Mouse (Mus musculus) heart, adult 9 months (tissue): ENCODE data around the gene Brk1.
A peak's percentile ranks its signal among the peaks of the same experiment; 100 is the strongest.

ENCODE experiments used
- DNase-seq, 2 experiments: peaks; one replicate each; pipeline ENCODE4 v3.0.0; 2022; ENCODE audit warnings: low spot score in 2 of 2

The Brk1 gene

DNA sequence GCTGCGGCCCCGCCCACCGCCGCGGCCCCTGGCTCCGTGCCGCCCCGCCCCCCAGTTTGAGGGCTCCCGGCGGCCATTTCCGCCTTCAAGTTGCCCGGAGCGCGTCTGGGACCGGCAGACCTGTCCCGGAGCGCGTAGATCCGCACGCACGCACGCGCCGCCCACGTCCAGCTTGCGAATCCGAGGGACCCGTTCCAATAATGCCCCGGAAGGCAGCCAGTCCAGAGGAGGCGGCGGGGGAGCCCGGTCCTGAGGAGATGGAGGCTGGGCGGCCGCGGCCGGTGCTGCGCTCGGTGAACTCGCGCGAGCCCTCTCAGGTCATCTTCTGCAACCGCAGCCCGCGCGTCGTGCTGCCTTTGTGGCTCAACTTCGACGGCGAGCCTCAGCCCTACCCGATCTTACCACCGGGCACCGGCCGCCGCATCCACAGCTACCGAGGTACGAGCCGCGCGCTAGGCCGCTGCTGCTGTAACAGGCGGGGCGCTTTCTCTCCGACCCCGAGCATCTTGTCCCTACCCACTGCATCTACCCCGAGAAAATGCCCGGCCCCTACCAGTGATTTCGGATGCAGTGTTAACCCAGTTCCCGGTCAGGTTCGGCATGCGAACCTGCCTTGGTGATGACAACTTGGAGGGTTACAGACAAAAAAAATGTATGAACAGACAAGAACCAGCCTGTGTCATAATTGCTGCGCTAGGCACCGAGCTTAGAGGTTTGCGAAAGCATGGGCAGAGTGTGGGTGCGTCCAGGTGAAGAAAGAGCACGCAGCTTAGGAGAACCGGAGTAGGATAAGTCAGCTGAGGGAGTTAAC is 19.6 kb downstream of the Brk1 start, which contains the start of gene Vhl:
Gene Vhl (plus strand): TSS at position 19 of the 811 bp plus-strand sequence.
- DNase-seq = peak; percentile 92

DNA sequence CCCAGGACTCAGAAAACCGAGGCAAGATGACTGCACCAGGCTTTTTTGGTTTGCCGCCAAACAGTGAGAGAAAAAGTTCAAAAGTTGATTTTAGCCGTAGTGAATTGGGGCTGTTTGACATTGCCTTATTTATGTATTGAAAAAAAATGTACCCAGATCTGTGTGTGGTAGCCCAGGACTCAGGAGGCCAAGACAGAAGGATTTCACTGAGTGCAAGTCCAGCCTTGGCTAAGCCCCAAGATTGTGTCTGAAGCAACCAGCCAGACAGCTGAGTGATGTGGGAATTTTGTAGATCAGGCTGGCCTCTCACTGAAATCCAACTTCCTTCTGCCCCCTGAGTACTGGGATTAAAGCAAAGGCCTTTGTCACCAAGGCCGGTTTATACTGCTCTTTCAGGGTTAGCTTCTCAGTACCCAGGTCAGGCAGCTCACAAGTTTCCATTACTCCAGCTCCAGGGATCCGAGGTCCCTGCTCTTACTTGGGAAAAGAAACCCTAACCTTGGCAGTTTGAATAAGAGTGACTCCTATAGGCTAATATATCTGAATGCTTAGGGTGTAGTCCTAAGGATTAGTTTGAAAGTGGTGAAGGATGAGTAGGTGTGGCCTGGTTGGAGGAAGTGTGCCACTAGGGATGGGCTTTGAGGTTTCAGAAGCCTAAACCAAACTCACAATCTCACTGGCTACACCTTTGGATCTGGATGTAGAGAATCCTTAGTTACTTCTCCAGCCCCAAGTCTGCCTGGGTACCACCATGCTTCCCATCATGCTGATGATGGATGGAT is 20.6 kb downstream of the Brk1 start:
- DNase-seq = no peak

DNA sequence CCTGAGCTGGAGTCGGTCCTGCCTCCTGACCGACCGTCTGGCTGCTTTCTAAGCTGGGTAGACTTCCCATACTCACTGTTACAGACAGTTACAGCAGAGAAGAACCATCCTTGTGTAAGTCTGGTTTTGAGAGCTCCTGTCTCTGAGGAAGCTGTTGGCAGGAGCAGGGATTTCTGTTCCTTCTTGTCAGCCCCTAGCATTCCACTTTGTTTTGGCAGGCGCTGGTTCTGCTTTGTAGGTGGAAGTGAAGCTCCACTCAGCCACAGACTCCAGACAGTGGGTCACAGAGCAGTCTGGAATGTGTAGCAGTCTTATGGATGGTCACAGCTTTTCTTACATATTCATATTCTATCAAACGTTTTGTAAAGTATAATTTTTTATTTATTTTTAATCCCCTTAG is 25.8 kb downstream of the Brk1 start:
- no peak for DNase-seq

GRCm38 (mm10) chr6:113632863-113633262 is 28.3 kb downstream of the Brk1 start:
- DNase-seq = no peak

- DNase-seq = peak; percentile 95 to 96
Observed at GRCm38 (mm10) chr6:113638302-113639040, 33.9 kb downstream of the Brk1 start, which contains the start of gene Irak2. TSS of gene Irak2 (plus strand) at chr6:113638467.

- no peak for DNase-seq
Observed at GRCm38 (mm10) chr6:113639201-113639600, 34.6 kb downstream of the Brk1 start.

DNA sequence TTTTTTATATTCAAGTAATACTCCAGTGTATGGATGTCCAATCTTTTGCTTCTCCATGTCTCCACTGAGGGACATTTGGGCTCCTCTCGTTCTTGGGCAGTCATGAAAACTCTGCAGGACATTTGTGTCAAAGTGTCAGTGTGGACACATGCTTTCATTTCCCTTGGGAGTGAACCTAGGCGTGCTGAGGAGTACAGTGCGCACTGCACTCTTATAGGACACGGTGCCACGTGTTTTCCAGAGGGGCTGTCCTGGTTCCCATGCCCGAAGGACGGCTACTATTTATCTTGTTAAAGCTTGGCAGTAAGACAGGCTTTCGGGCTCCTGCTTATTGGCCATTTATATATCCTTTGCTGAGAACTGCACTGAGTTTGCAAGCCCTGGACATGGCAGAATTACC is 38.0 kb downstream of the Brk1 start:
- DNase-seq = no peak

- no peak for DNase-seq
Observed at GRCm38 (mm10) chr6:113643021-113643420, 38.4 kb downstream of the Brk1 start.

DNA sequence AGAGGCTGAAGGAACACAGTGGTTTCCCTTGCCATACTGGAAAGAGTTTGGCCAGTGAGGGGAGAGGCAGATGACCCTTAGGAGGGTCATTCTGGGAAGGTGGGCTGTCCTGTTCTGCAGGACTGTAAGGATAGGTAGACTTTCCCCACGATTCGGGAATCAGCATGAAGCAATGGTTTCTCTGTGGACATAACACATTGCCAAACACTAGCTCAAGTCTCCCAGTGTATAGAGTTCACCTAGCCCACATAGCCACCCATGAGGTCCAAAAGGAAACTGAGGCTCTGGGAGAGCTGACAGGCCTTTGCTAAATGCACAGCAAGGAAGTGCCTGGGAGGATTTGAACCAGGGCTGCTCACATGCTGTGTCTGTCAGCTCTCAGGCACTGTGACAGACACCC is 39.4 kb downstream of the Brk1 start:
- DNase-seq = no peak

- peak; percentile 87 to 95 for DNase-seq
Observed at GRCm38 (mm10) chr6:113644808-113645207, 40.2 kb downstream of the Brk1 start.

- DNase-seq = no peak
Observed at GRCm38 (mm10) chr6:113649346-113650196, 45.0 kb downstream of the Brk1 start.

- DNase-seq = no peak
Observed at GRCm38 (mm10) chr6:113650197-113650640, 45.6 kb downstream of the Brk1 start.

DNA sequence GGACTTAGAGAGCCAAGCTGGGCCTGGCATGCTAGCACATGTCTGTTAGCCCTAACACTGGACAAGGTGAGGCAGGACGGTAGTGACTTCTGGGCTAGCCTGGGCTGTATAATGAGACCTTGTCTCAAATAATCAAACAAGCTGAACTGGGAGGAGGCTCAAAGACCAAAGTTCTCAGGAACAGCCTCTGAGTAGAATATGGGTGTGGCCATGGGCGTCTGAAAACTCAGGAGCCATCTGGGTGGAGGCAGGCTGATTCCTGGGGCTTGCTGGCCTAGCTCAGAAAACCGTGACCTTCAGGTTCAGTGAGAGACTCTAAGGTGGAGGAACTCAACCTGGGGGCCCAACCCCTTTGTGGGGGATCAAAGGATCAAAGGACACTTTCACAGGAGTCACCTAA is 47.1 kb downstream of the Brk1 start:
- no peak for DNase-seq

DNA sequence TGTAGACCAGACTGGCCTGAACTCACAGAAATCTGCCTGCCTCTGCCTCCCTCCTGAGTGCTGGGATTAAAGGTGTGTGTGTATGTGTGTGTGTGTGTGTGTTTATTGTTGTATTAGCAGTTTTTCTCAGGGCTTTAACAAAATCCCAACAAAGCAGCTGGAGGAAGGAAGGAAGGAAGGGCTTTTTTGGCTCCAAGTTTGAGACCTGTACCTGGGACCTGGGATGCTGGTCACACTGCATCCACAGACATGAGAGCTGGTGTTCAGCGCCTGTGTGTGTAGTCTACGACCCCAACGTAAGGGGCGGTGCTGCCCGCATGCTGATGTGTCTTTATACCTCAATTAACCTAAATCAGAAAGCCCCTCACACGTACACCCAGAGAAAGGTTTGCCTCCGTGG is 49.0 kb downstream of the Brk1 start:
- no peak for DNase-seq

DNA sequence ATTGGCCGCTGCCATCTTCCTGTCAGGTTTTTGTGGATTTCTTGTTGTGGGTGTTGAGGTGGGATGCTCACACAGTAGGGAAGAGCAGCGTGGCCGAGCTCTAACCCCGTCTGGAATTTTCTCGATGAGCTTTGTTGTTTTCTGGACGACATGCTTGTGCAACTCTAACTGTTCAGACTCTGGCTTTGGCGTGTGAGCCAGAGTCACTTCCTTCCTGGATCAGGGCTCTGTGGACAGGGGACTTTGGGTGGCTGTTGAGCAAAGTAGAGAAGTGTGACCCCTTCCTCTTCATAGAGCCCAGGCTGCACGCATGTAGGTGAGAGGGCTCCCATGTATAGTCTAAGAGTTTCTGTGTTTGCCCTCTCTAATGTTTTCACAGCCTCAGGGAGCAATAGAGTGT is 49.5 kb downstream of the Brk1 start:
- DNase-seq = no peak

DNA sequence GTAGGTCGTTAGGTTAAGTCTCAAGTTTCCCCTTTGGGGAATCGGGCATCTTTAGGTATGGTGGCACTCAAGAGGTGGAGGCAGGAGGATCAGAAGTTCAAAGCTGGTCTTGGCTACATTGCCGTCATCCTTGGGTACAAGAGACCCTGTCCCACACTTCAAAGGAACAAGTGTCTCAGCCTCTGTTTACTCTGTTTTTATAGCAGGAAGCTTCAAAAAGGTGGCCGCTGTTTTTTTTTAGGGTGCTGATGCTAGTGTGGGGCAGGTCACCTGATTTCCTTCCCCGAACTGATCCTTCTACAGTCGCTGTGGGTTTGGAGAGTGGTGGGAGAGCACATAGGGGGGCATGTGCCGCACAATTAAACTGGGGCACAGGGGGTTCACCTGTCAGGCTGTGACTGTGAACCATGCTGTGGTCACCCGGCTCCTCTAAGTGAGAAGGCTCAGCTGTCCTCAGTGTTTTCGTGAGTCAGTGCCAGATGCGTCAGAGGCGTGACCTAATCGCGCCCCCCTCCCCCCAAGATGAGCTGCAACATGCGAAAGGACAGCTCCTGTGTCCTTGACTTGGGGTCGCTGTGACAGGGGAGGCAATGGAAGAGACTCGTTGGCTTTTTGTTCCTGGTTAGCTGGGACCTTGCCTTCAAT is 50.3 kb downstream of the Brk1 start:
- no peak for DNase-seq

DNA sequence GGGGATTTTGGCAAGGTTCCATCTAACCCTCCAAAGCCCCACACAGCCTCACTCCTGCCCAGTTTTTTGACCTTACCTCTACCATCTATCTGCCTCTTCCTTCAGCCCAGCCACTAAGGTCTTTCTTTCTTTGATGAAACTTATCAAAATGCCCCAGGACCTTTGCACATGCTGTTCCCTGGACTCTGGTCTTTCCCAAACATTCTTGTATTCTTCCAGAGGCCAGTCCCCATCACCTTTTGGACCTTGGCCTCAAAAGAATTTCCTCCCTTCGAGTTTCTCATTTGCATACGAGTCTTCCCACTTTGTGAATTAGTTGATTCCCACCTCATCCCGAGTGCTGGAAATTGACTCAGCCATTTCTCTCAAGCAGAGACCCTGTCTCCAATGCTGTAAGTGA is 50.9 kb downstream of the Brk1 start:
- DNase-seq = no peak

GRCm38 (mm10) chr6:113656847-113657246 is 52.3 kb downstream of the Brk1 start:
- DNase-seq = no peak

DNA sequence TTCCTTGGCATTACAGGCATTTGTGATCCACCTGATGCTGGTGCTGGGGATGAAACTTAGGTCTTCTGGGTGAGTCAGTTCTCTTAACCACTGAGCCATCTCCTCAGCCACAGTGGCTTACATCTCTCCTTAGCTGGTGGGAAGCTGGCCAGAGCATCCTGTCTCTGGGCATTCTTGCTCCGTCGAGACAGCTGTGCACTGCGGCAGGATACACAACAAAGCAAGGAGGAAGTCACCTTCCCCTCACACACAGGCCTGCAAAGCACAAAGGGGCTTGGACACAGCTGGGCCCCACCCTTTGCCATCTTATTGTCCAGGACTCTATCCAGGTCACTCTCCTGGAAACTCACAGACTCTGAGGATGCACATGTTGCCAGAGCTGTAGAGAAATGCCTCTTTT is 53.7 kb downstream of the Brk1 start:
- peak in 1 of 2 experiments; percentile 71 for DNase-seq

GRCm38 (mm10) chr6:113659648-113660491 is 55.3 kb downstream of the Brk1 start:
- no peak for DNase-seq
